Mouse (Mus musculus): Measurements from ENCODE around the gene Fstl1. TPM values are rescaled to one million over a fixed set of nuclear protein-coding genes. Genes with fewer than 3 reads are reported as not detected.

Gene Fstl1
- polyA plus RNA-seq (2012; rRNA removed), result 121 and 202 TPM in 2 replicates

DNA sequence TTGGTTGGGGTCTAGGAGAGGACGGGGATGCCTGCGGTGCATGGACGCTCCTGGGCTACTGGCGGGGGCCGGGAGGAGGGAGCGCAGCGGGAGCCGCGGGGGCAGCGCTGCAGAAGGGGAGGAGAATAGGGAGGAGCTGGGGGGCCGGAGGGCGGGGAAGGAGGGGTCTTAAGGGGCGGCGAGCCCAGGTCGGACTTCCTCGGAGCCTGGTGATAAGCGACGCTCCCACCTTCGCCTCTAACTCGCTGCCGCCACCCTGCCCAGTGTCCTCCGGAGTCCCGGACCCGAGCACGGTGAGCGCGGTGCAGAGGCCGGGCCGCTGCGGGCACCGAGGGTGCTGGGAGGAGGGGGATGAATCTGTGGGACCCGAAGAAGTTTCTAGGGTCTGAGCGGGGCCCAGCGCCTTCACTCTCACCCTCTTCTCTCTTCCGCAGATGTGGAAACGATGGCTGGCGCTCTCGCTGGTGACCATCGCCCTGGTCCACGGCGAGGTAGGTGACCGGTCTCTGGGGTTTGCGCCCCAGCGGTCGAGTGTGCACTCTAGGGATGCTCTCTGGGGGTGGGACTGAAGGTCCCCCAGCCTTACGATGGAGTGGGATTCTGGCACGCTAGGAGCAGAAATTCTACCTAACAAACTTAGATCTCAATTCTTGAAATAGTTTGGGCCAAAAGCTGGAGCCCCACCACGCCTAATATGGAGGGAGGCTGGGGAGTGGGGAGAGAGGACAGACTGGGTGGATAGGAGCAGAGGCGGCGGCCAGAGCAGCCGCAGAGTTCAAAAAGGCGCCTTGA is at the start of gene Fstl1:
Fstl1 (plus strand) TSS at position 14 of the 792 bp plus-strand sequence.

DNA sequence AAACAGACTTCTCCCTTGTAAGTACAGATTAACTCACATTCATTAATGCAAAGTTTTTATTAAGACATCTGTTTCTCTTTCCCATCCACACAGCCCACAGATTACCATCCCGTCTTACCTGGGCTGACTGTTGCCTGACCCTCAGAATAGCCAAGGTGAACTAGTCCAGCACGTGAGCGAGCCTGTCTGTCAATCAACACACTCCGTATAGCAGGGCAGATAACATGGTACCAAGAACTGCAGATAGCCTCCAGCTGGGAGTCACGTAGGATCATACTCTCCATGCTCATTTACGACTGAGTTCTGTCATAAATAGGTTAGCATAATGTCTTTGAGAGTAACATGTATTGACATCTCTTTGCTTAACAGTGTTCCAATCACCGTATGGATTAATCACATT is 84.4 kb downstream of the Fstl1 start, which contains the start of gene Gm36028:
Gm36028 (minus strand) TSS at position 118 of the 400 bp plus-strand sequence.

DNA sequence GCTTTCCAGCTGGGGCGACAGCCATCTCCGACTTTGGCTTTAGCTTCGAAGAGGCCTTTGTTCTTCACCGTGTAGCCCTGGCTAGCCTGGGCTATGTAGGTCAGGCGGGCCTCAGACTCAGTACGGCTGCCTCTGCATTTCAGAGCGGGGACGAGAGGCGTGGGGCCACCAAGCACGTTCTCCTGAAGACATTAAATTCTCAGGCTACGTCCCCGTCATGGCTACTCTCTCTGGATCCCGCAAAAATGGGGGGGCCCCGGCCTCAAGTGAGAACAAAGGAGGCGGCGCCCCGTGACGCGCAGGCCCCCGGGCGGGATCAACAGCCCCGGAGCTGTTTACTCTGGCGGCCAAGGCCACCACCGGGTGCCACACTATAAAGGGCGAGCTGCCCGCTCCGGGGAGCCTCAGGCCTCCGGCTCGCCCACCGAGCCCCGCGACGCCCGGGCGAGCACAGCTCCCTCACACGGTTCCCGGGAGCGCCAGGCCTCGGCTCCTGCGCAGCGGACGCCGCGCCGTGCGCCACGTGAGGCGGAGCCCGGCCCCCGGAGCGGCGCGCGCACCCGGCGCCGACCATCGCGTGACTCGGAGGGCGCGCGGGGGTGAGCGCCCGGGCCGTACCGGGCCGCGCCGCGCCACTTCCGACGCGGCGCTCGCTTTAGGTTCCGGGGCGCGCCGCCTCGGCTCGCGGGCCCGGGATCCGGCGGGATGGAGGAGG is 91.3 kb downstream of the Fstl1 start, which contains the start of gene Lrrc58:
Lrrc58 (plus strand) TSS at position 599 of the 715 bp plus-strand sequence.

Other genes with a start within 250 kb of the Fstl1 start
- gene Gtf2e1, start 237.1 kb upstream of the Fstl1 start, polyA plus RNA-seq (2012; rRNA removed), result 35.9 and 38.7 TPM in 2 replicates
- gene Rabl3, start 237.0 kb upstream of the Fstl1 start, polyA plus RNA-seq (2012; rRNA removed), result 13.7 and 18.6 TPM in 2 replicates
- gene Hgd, start 196.7 kb upstream of the Fstl1 start, polyA plus RNA-seq (2012; rRNA removed), result 0.63 and 1.2 TPM in 2 replicates
- gene Ndufb4, start 122.4 kb upstream of the Fstl1 start, polyA plus RNA-seq (2012; rRNA removed), result 17.7 and 52.6 TPM in 2 replicates
- 0.40 and 0.42 TPM in 2 replicates for gene Gm36028, start 84.3 kb downstream of the Fstl1 start, polyA plus RNA-seq (2012; rRNA removed)
- 18.9 and 34.5 TPM in 2 replicates for gene Lrrc58, start 91.5 kb downstream of the Fstl1 start, polyA plus RNA-seq (2012; rRNA removed)
- 3.2 and 3.5 TPM in 2 replicates for gene Gpr156, start 139.6 kb downstream of the Fstl1 start, polyA plus RNA-seq (2012; rRNA removed)